Mouse (Mus musculus) heart, embryonic 14.5 days (tissue): Measurements from ENCODE around the gene Mical3. TPM values are rescaled to one million over a fixed set of nuclear protein-coding genes. Genes with fewer than 3 reads are reported as not detected.

Experiments used
- ATAC-seq: fragments of 200-750 bp; cut with Nextera tagmentation; 2 replicates; pipeline ENCODE4 v1.8.0; 2017; ENCODE audit warnings: low read depth, moderate TSS enrichment; ENCODE audit not compliant: insufficient number of reproducible peaks, insufficient read depth, low FRiP score
- H3K27ac ChIP-seq, 2 experiments: fragments of 200-500 bp in 1 of 2; fragments of 300-500 bp in 1 of 2; sonication (generic) in 1 of 2; replicated peaks in 1 of 2; 2 replicates each; pipeline ENCODE4 v1.5.1; 2012 to 2014; ENCODE audit warnings: low read depth in 2 of 2, low read length in 2 of 2, control low read depth in 1 of 2, mild to moderate bottlenecking in 1 of 2, mixed read lengths in 1 of 2; ENCODE audit not compliant: control insufficient read depth in 1 of 2, insufficient read depth in 1 of 2
- H3K27me3 ChIP-seq: fragments of 300-500 bp; sonication (generic); 2 replicates; pipeline ENCODE4 v1.6.1; 2014; ENCODE audit warnings: mild to moderate bottlenecking, low read length, control low read depth; ENCODE audit not compliant: control insufficient read depth, insufficient read depth
- H3K36me3 ChIP-seq: fragments of 300-500 bp; sonication (generic); 2 replicates; pipeline ENCODE4 v1.6.1; 2014; ENCODE audit warnings: mild to moderate bottlenecking, control low read depth, low read length, mixed read lengths; ENCODE audit not compliant: control insufficient read depth, insufficient read depth
- H3K4me1 ChIP-seq, 2 experiments: fragments of 200-500 bp in 1 of 2; fragments of 300-500 bp in 1 of 2; sonication (generic) in 1 of 2; 2 replicates each; pipeline ENCODE4 v1.6.1; 2012 to 2014; ENCODE audit warnings: low read length in 2 of 2, control low read depth in 1 of 2, mixed read lengths in 1 of 2; ENCODE audit not compliant: control insufficient read depth in 2 of 2, insufficient read depth in 2 of 2
- H3K4me2 ChIP-seq: fragments of 300-500 bp; sonication (generic); 2 replicates; pipeline ENCODE4 v1.6.1; 2014; ENCODE audit warnings: mild to moderate bottlenecking, low read length
- H3K4me3 ChIP-seq, 2 experiments: fragments of 200-500 bp in 1 of 2; fragments of 300-500 bp in 1 of 2; sonication (generic) in 1 of 2; 2 replicates each; pipeline ENCODE4 v1.5.1; 2012 to 2014; ENCODE audit warnings: low read length in 2 of 2, mild to moderate bottlenecking in 2 of 2, control low read depth in 1 of 2, low read depth in 1 of 2, moderate library complexity in 1 of 2; ENCODE audit not compliant: control insufficient read depth in 1 of 2, insufficient read depth in 1 of 2
- H3K9ac ChIP-seq: fragments of 300-500 bp; sonication (generic); 2 replicates; pipeline ENCODE4 v1.6.1; 2014; ENCODE audit warnings: mild to moderate bottlenecking, low read length
- H3K9me3 ChIP-seq: fragments of 300-500 bp; sonication (generic); 2 replicates; pipeline ENCODE4 v1.6.1; 2016; ENCODE audit warnings: low read length, control low read depth; ENCODE audit not compliant: control insufficient read depth
- WGBS: fragments of 180-500 bp; shearing (Covaris S2); extraction: QIAGEN DNeasy Blood & Tissue Kit; methylation state at CpG from one replicate; pipeline ENCODE4 v1.1.7; 2014; 5-methylcytosine and 5-hydroxymethylcytosine counted together
- polyA plus RNA-seq: library from polyadenylated mRNA; unstranded; fragments of >200 nt; fragmentation: Nextera tagmentation; extraction: Ambion mirVana; gene quantifications from 2 replicates; pipeline ENCODE4 v1.2.1, GENCODE M21; 2014

The Mical3 gene
- polyA plus RNA-seq, 1 experiment from 2014 or later = 46.2 TPM

GRCm38 (mm10) chr6:121039719-121040118 is 91.1 kb downstream of the Mical3 start:
- no peak overlapping the region for H3K9ac ChIP-seq
- H3K4me3 ChIP-seq = no peak overlapping the region
- H3K4me1 ChIP-seq = peaks cover 15 to 19% of the 10 kb centered on the region in 2 experiments
- H3K4me2 ChIP-seq = no peak overlapping the region
- no peak overlapping the region for H3K27ac ChIP-seq
- no peak for ATAC-seq
- H3K27me3 ChIP-seq = no peaks in the 10 kb centered on the region
- peaks cover 70% of the 10 kb centered on the region for H3K36me3 ChIP-seq
- H3K9me3 ChIP-seq = no peaks in the 10 kb centered on the region
- 76% methylated on average over 3 of the region's 3 CpGs for WGBS

- Histone ChIP-seq H3K4me1 (peaks cover 13 to 16% of the 10 kb centered on the region in 2 experiments), H3K9me3 (no peaks in the 10 kb centered on the region), H3K27ac (no peak overlapping the region; a peak in 1 of 4 replicates), H3K4me3 (no peak overlapping the region), H3K27me3 (no peaks in the 10 kb centered on the region), H3K4me2 (no peak overlapping the region), H3K36me3 (peaks cover 74% of the 10 kb centered on the region), H3K9ac (no peak overlapping the region)
- WGBS = 52% methylated on average over 9 of the region's 9 CpGs
- no peak for ATAC-seq
Measured at GRCm38 (mm10) chr6:121039286-121039685, 91.5 kb downstream of the Mical3 start.

GRCm38 (mm10) chr6:121037086-121037485 is 93.7 kb downstream of the Mical3 start:
- 60% methylated on average over 4 of the region's 4 CpGs for WGBS
- Histone ChIP-seq H3K4me3 (no peak overlapping the region), H3K4me1 (peaks cover 7 to 14% of the 10 kb centered on the region in 2 experiments), H3K27ac (no peak overlapping the region), H3K36me3 (peaks cover 95% of the 10 kb centered on the region), H3K9me3 (no peaks in the 10 kb centered on the region), H3K9ac (no peak overlapping the region), H3K4me2 (no peak overlapping the region), H3K27me3 (no peaks in the 10 kb centered on the region)
- no peak for ATAC-seq

- H3K4me2 ChIP-seq = no peak overlapping the region
- H3K4me3 ChIP-seq = no peak overlapping the region
- no peaks in the 10 kb centered on the region for H3K9me3 ChIP-seq
- WGBS = 66% methylated on average over 3 of the region's 3 CpGs
- 0 out of 4 replicates have a peak overlapping the region, but pooled peaks have one; percentile 51 to 52 for H3K27ac ChIP-seq
- ATAC-seq = no peak
- H3K36me3 ChIP-seq = peaks cover 95% of the 10 kb centered on the region
- H3K27me3 ChIP-seq = no peaks in the 10 kb centered on the region
- 0 out of 2 replicates have a peak overlapping the region, but pooled peaks have one; percentile 23 for H3K9ac ChIP-seq
- H3K4me1 ChIP-seq = peaks cover 7 to 14% of the 10 kb centered on the region in 2 experiments
Measured at GRCm38 (mm10) chr6:121035929-121036328, 94.9 kb downstream of the Mical3 start.

GRCm38 (mm10) chr6:121035268-121035667 is 95.5 kb downstream of the Mical3 start:
- ATAC-seq = no peak
- peak overlapping the region; percentile 51 to 52; a peak in 3 of 4 replicates for H3K27ac ChIP-seq
- no peaks in the 10 kb centered on the region for H3K27me3 ChIP-seq
- 31% methylated on average over 12 of the region's 12 CpGs for WGBS
- no peak overlapping the region for H3K4me2 ChIP-seq
- H3K36me3 ChIP-seq = peaks cover 95% of the 10 kb centered on the region
- no peak overlapping the region for H3K4me3 ChIP-seq
- peaks cover 7 to 14% of the 10 kb centered on the region in 2 experiments for H3K4me1 ChIP-seq
- H3K9me3 ChIP-seq = no peaks in the 10 kb centered on the region
- peak overlapping the region; percentile 23; the same call in 1 of the 2 replicates for H3K9ac ChIP-seq

- H3K27me3 ChIP-seq = no peaks in the 10 kb centered on the region
- no peak for ATAC-seq
- H3K9ac ChIP-seq = no peak overlapping the region
- no peak overlapping the region for H3K4me3 ChIP-seq
- H3K27ac ChIP-seq = no peak overlapping the region
- peaks cover 100% of the 10 kb centered on the region for H3K36me3 ChIP-seq
- peaks cover 7 to 8% of the 10 kb centered on the region in 2 experiments; a peak in 3 of 4 replicates for H3K4me1 ChIP-seq
- 92% methylated on average over 3 of the region's 3 CpGs for WGBS
- H3K4me2 ChIP-seq = no peak overlapping the region
- no peaks in the 10 kb centered on the region for H3K9me3 ChIP-seq
Measured at GRCm38 (mm10) chr6:121033250-121033649, 97.5 kb downstream of the Mical3 start.

GRCm38 (mm10) chr6:121031370-121031769 is 99.4 kb downstream of the Mical3 start:
- Histone ChIP-seq H3K4me3 (no peak overlapping the region), H3K9ac (no peak overlapping the region), H3K9me3 (no peaks in the 10 kb centered on the region), H3K27me3 (no peaks in the 10 kb centered on the region), H3K27ac (no peak overlapping the region), H3K36me3 (peaks cover 97% of the 10 kb centered on the region), H3K4me2 (no peak overlapping the region), H3K4me1 (peaks cover 16 to 21% of the 10 kb centered on the region in 2 experiments)
- ATAC-seq = no peak
- 90% methylated on average over 7 of the region's 7 CpGs for WGBS
